Mouse (Mus musculus) G1E-ER4 (cell line): ENCODE results near the gene Fndc3c1. TPM values are rescaled to one million over a fixed set of nuclear protein-coding genes. Genes with fewer than 3 reads are reported as not detected.

Experiments
- GATA1 ChIP-seq: IDR thresholded peaks from one replicate; pipeline ENCODE4 v1.8.0; 2012; ENCODE audit warnings: low read length, inconsistent platforms
- polyA plus RNA-seq: library from polyadenylated mRNA; stranded (reverse); fragments of >175 nt; gene quantifications from 2 replicates; pipeline ENCODE4 v1.2.3, GENCODE M21; 2012

Fndc3c1 gene
- polyA plus RNA-seq, result not detected in 2 replicates

DNA sequence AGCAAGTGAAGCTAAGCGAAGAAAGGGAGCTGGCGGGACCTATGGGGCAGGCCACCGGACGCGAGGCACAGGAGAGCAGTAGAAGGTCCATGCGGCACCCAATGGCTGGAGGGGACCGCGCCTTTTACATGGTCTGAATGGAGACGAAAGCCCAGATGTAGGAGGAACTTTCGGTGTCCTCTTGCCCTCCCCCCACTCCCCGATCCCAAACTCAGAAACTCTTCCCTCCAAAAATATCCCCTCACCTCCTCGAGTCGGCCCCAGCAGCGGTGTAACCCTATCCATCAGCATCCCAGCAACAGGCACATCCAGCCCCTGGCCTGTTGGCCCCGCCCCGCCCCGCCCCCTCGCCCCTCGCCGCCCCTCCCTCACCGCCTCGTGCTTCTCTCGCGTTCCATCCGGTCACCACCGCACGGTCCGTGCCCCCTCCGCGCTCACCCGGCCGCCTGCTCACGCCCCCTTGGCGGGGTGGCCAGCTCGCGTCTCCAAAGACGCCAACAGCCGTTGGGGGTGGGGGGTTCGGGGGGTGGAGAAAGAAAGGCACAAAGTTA lies at the start of gene Fndc3c1:
TSS of gene Fndc3c1 (minus strand) at position 301 of the 551 bp plus-strand sequence.
- TF ChIP-seq GATA1, result no peak

DNA sequence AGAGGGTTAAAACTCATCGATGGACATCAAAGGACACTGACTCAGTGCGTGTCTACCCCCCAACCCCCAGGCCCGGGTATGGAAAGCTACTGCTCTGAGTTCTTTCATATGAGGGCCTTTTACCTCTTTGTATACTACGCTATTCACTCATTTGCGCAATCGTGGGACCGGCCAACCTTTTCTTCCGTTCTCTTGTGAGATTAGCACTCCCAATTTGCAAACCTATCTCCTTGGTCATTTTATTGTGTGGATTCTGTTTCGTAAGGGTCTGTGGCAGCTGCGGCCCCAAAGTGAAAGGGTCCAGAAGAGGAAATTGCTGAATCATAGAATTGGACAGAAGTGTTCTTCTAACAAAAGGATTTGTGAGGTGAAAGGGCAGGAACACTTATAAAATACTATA lies 1.2 kb upstream of the Fndc3c1 start:
- TF ChIP-seq GATA1, result no peak

DNA sequence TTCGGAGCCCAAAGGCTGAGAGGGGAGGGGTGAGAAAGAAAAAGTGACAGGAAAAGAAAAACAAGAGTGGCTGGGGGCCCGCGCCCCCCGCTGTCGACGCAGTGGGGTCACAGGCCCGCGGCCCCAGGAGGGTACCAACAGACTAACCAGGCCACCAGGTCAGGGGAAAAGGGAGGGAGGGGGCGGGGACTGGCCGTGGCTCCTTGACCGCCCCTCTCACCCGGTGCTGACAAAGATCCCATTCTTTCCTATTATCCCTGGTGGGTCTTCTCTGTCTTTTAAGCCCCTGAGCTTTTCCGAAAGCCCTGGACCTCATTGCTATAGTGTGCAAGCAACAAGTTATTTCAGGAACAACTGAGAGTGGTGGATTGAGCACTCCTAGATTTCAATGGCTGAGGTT lies 470 bp upstream of the Fndc3c1 start:
- TF ChIP-seq GATA1, result no peak

DNA sequence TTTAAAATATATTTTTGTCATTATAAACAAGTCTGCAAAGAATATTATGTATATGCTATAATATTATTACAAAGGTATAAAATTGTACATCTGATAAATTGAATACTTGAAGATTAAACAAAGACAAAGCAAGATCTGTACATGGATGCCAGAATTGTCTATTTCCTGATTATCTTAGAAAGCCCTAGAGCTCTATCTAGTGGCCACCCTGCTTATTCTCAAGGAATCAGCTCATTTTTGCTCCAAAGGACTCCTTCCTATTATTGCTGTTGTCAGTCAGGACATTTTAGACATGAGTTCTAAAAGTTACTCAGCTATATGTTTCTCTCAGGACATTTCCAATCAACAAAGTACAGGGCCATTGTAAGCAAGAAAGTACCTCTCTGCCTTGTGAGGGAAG lies 99.9 kb downstream of the Fndc3c1 start:
- no peak for TF ChIP-seq GATA1

DNA sequence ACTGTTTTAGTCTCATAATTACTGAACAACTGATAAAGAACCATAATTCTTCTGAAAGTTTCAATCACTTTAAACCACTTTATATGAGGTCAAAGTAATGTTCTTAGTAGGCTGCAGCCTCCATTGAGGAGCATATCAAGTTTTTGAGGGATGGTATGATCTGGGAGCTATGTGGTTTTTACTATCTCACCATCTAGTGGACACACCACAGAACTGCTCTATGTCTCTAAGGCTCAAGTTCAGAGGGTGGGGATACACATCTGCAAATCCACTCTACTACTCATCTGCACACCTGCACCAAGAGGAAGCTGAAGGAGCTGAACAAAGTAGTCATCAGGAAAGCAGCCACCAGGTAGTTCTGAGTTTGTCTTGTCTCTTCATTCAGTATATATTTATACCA lies 104.6 kb downstream of the Fndc3c1 start:
- no peak for TF ChIP-seq GATA1

Other genes starting within 250 kb of the Fndc3c1 start
- gene Fnd3c2, start 230.0 kb downstream of the Fndc3c1 start, polyA plus RNA-seq, result not detected in 2 replicates
- not detected in 2 replicates for gene Gm5127, start 97.8 kb upstream of the Fndc3c1 start, polyA plus RNA-seq
- not detected in 2 replicates for gene Cysltr1, start 118.3 kb upstream of the Fndc3c1 start, polyA plus RNA-seq